Mouse (Mus musculus) liver, embryonic 14.5 days (tissue): ENCODE measurements around the gene Hoxb1. TPM values are rescaled to one million over a fixed set of nuclear protein-coding genes. Genes with fewer than 3 reads are reported as not detected.

ENCODE experiments used
- ATAC-seq: fragments of 200-750 bp; cut with Nextera tagmentation; 2 replicates; pipeline ENCODE4 v1.8.0; 2017; ENCODE audit warnings: moderate number of reproducible peaks, mild to moderate bottlenecking, moderate library complexity; ENCODE audit not compliant: insufficient read depth
- DNase-seq, 3 experiments: peaks; one replicate each; pipeline ENCODE4 v3.0.0-alpha.2; 2012 to 2013; ENCODE audit warnings: low read depth in 3 of 3, low spot score in 3 of 3
- H3K27ac ChIP-seq: fragments of 300-500 bp; sonication (generic); 2 replicates; pipeline ENCODE4 v1.5.1; 2014; ENCODE audit warnings: moderate library complexity, mild to moderate bottlenecking, control low read depth, inconsistent platforms
- H3K27me3 ChIP-seq: fragments of 300-500 bp; sonication (generic); 2 replicates; pipeline ENCODE4 v1.6.1; 2014; ENCODE audit warnings: mild to moderate bottlenecking, low read length, moderate library complexity; ENCODE audit not compliant: control insufficient read depth, insufficient read depth
- H3K36me3 ChIP-seq: fragments of 300-500 bp; sonication (generic); replicated peaks from 2 replicates; pipeline ENCODE4 v1.6.1; 2014; ENCODE audit warnings: low read depth; ENCODE audit not compliant: control insufficient read depth, insufficient read depth
- H3K4me1 ChIP-seq, 2 experiments: fragments of 200-500 bp in 1 of 2; fragments of 300-500 bp in 1 of 2; sonication (generic) in 1 of 2; replicated peaks; 2 replicates each; pipeline ENCODE4 v1.6.1; 2012 to 2014; ENCODE audit warnings: antibody characterized with exemption in 1 of 2, inconsistent platforms in 1 of 2, low read length in 1 of 2; ENCODE audit not compliant: control insufficient read depth in 2 of 2, insufficient read depth in 2 of 2
- H3K4me2 ChIP-seq: fragments of 300-500 bp; sonication (generic); 2 replicates; pipeline ENCODE4 v1.6.1; 2014; ENCODE audit warnings: low read depth, mild to moderate bottlenecking, control low read depth, moderate library complexity
- H3K4me3 ChIP-seq, 2 experiments: fragments of 200-500 bp in 1 of 2; fragments of 300-500 bp in 1 of 2; sonication (generic) in 1 of 2; 2 replicates each; pipeline ENCODE4 v1.5.1; 2012 to 2014; ENCODE audit warnings: low read depth in 2 of 2, low read length in 2 of 2, mild to moderate bottlenecking in 2 of 2, control low read depth in 1 of 2, inconsistent platforms in 1 of 2, moderate library complexity in 1 of 2; ENCODE audit not compliant: insufficient read depth in 1 of 2
- H3K9ac ChIP-seq: fragments of 300-500 bp; sonication (generic); replicated peaks from 2 replicates; pipeline ENCODE4 v1.6.1; 2014; ENCODE audit warnings: mild to moderate bottlenecking, control low read depth, moderate library complexity
- H3K9me3 ChIP-seq: fragments of 300-500 bp; sonication (generic); 2 replicates; pipeline ENCODE4 v1.6.1; 2016; ENCODE audit warnings: low read length, mixed read lengths; ENCODE audit not compliant: control insufficient read depth
- CTCF ChIP-seq: IDR thresholded peaks from 2 replicates; pipeline ENCODE4 v1.5.1; 2016; ENCODE audit warnings: antibody characterized with exemption, low read depth, control low read depth
- EP300 ChIP-seq: IDR thresholded peaks from 2 replicates; pipeline ENCODE4 v1.6.1; 2016; ENCODE audit warnings: antibody characterized with exemption, low read depth
- WGBS: fragments of 180-500 bp; shearing (Covaris S2); extraction: QIAGEN DNeasy Blood & Tissue Kit; methylation state at CpG from one replicate; pipeline ENCODE4 v1.1.7; 2014; ENCODE audit not compliant: insufficient replicate concordance; 5-methylcytosine and 5-hydroxymethylcytosine counted together
- polyA plus RNA-seq, 2 experiments: library from polyadenylated mRNA; depleted of rRNA in 1 of 2; stranded (reverse) in 1 of 2; unstranded in 1 of 2; fragments of >200 nt; fragmentation: Nextera tagmentation in 1 of 2; extraction: Ambion mirVana in 1 of 2; gene quantifications; 2 replicates each; pipeline versions ENCODE4 v1.2.1 to v1.2.3; 2012 to 2014

The Hoxb1 gene
- polyA plus RNA-seq, 2 experiments, result 0.02 TPM; not detected in 1

- Histone ChIP-seq H3K27me3 (peaks cover 78% of the 10 kb centered on the region), H3K36me3 (no peaks in the 10 kb centered on the region), H3K4me3 (no peak overlapping the region), H3K4me2 (no peak overlapping the region), H3K9ac (no peak overlapping the region), H3K4me1 (no peaks in the 10 kb centered on the region; a peak in 1 of 4 replicates), H3K9me3 (no peaks in the 10 kb centered on the region), H3K27ac (no peak overlapping the region)
- 30% methylated on average over 7 of the region's 7 CpGs for WGBS
- TF ChIP-seq EP300 (no peak), CTCF (no peak)
- ATAC-seq (no peak), DNase-seq (no peak)
These were observed 26.3 kb upstream of the Hoxb1 start for GRCm38 (mm10) chr11:96338957-96339855.

GRCm38 (mm10) chr11:96340698-96341365 is 24.7 kb upstream of the Hoxb1 start:
- Histone ChIP-seq H3K4me3 (no peak overlapping the region), H3K4me1 (no peaks in the 10 kb centered on the region; a peak in 1 of 4 replicates), H3K27me3 (peaks cover 92% of the 10 kb centered on the region), H3K36me3 (no peaks in the 10 kb centered on the region), H3K9ac (no peak overlapping the region), H3K9me3 (no peaks in the 10 kb centered on the region), H3K4me2 (peak overlapping the region; percentile 22), H3K27ac (no peak overlapping the region)
- DNase-seq, result no peak
- ATAC-seq, result no peak
- WGBS, result 3% methylated on average over 36 of the region's 36 CpGs
- TF ChIP-seq CTCF (no peak), EP300 (no peak)

GRCm38 (mm10) chr11:96341701-96342575 is 23.6 kb upstream of the Hoxb1 start:
- H3K9ac ChIP-seq, result no peak overlapping the region
- DNase-seq, result no peak
- peaks cover 94% of the 10 kb centered on the region for H3K27me3 ChIP-seq
- H3K4me3 ChIP-seq, result no peak overlapping the region
- TF ChIP-seq CTCF, result no peak
- no peak for TF ChIP-seq EP300
- peak overlapping the region; percentile 31 for H3K4me2 ChIP-seq
- H3K9me3 ChIP-seq, result no peaks in the 10 kb centered on the region
- ATAC-seq, result no peak
- no peaks in the 10 kb centered on the region for H3K36me3 ChIP-seq
- H3K27ac ChIP-seq, result no peak overlapping the region
- no peaks in the 10 kb centered on the region for H3K4me1 ChIP-seq
- 2% methylated on average over 40 of the region's 40 CpGs for WGBS

GRCm38 (mm10) chr11:96342576-96342930 is 23.0 kb upstream of the Hoxb1 start:
- peaks cover 93% of the 10 kb centered on the region for H3K27me3 ChIP-seq
- DNase-seq (no peak), ATAC-seq (no peak)
- no peaks in the 10 kb centered on the region for H3K36me3 ChIP-seq
- 9% methylated on average over 4 of the region's 4 CpGs for WGBS
- H3K4me1 ChIP-seq, result no peaks in the 10 kb centered on the region
- H3K4me2 ChIP-seq, result no peak overlapping the region
- H3K27ac ChIP-seq, result no peak overlapping the region
- no peak overlapping the region for H3K9ac ChIP-seq
- TF ChIP-seq CTCF (no peak), EP300 (no peak)
- no peaks in the 10 kb centered on the region for H3K9me3 ChIP-seq
- no peak overlapping the region for H3K4me3 ChIP-seq
